Mouse (Mus musculus) cerebellum, adult 11-12 months (tissue): ENCODE data around the gene Pgam5.

Experiments used
- DNase-seq: peaks from one replicate; pipeline ENCODE4 v3.0.0; 2022

The Pgam5 gene

GRCm38 (mm10) chr5:110269141-110270101, at the start of gene Pgam5:
Pgam5 (minus strand) TSS chr5:110269913.
- peak; percentile 86 for DNase-seq

DNA sequence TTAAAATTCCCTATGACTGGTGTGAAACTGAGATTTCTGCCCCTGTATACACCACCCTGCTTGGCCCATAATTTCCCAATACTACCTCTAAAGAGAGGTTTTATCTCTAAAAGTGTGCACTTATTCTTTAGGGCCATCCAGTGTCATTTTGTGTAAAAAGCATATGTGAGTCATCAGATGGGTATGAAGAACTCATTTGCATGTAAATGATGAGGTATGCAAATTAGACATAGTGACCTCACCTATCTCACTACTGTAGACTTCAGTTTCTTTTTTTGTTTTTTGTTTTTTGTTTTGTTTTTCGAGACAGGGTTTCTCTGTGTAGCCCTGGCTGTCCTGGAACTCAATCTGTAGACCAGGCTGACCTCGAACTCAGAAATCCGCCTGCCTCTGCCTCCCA, 43.4 kb upstream of the Pgam5 start:
- DNase-seq: no peak

- peak; percentile 11 for DNase-seq
These were observed 39.1 kb upstream of the Pgam5 start for GRCm38 (mm10) chr5:110308861-110309260.

DNA sequence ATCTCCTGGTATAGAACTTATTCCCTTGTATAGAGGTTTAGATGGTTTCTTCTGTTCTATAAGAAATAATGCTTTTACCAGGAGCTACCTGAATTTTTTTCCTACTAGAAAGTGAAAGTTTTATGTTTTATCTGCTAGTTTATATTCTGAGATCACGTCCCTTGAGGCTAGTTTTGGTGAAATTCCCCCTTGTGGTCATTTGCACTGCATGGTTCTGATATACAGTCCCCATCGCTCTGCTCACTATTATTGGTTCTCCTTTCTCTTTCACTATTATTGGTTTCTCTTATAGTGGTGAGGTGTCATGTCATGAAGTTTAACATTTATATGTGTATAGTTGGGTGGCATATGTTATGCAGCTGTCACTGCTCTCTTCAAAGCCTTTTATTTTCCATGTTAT, 30.9 kb upstream of the Pgam5 start:
- no peak for DNase-seq

GRCm38 (mm10) chr5:110296637-110297036, 26.9 kb upstream of the Pgam5 start:
- no peak for DNase-seq

DNA sequence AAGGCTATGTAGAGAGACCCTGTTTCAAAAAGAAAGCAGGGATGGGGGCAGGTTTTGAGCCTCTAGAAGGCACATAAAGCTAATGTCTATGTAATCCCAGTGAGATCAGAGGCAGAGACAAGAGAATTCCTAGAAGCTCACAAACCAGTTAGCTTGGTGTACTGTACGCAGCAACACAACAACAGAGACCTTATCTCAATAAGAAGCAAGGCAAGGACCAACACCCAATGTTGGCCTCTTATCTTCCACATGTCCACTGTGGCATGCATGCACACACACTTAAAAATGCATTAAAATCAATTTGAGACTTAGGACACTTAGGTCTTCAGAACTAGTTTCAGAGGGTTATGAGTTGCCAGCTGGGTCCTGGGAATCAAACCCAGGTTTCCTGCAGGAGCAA, 21.9 kb upstream of the Pgam5 start:
- DNase-seq: no peak

DNA sequence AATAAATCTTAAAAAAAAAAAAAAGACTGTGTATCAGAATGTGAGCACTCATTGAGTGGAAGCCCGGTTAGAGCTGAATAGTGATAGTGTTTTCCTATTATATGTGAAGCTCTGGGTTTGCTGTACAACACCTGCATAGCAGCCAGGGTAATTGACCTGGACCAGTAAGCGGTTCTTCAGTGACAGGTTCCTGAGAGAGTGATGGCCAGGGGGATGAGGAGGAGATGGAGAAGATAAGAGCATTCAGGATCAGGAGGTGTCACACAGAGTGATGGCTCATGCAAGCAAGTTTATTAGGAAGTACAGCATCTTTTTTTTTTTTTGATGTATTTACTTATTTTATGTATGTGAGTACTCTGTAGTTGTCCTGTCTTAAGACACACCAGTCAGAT, 17.4 kb upstream of the Pgam5 start:
- DNase-seq: no peak

GRCm38 (mm10) chr5:110286446-110287083, 16.9 kb upstream of the Pgam5 start:
- DNase-seq: no peak

GRCm38 (mm10) chr5:110285770-110286445, 16.2 kb upstream of the Pgam5 start, which contains the start of the genes Pxmp2 and Pole:
Pxmp2 (minus strand) TSS chr5:110286186.
Pole (plus strand) TSS chr5:110286306.
- DNase-seq: peak; percentile 80

DNA sequence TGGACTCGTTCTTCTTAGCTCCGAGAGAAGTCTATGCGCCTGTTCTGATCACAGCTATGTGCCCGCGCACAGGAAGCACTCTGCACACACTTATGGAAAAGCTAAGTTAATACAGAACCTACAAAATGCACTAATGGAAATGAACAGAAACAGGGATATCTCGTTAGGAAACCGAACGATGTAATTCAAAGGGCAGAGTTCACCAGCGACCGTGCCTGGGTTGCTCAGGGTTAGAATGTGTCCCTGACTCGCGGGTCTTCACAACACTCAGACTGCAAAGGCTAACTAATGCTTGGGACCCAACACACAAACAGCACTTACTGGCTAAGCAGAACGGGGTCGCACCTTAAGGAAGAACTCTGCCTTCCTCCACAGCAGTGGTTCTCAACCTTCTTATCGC, 15.4 kb upstream of the Pgam5 start:
- DNase-seq: no peak

GRCm38 (mm10) chr5:110284536-110284935, 14.8 kb upstream of the Pgam5 start:
- no peak for DNase-seq

DNA sequence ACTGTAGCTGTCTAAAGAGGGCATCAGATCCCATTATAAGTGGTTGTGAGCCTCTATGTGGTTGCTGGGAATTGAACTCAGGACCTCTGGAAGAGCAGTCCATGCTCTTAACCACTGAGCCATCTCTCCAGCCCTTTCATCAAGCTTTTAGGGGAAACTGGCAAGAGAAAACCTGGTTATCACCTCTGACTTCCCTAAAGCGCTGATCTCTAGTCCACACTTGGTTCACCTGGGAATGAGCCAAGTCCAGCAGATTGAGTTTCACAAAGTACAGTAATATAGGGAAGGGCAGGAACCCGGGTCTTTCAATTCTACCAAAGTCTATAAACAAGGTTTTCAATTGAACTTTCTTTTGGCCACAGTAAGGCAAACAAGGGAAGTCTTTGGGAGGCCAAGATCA, 12.3 kb upstream of the Pgam5 start:
- no peak for DNase-seq

- DNase-seq: no peak
These were observed 7.2 kb upstream of the Pgam5 start for GRCm38 (mm10) chr5:110276910-110277309.

DNA sequence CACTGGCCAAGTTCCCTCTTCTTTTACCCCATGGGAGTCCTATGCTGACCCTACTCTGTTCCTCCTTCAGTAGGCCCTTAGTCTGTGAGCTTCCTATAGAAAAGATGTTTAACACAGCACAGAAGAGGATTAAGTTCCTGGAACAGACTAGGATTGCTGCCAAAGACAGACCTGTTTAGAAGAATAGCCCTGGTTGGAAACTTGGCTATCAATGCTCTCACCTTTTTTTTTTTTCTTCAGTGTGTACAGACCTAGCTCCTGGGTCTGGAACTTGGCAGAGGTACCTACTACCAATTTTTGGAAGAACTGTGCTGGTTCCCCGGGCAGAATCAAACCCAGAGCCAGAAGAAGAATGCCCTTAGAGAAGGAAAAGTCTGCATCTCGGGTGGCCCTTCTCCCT, 6.7 kb upstream of the Pgam5 start:
- no peak for DNase-seq

GRCm38 (mm10) chr5:110274846-110275245, 5.1 kb upstream of the Pgam5 start:
- DNase-seq: no peak

DNA sequence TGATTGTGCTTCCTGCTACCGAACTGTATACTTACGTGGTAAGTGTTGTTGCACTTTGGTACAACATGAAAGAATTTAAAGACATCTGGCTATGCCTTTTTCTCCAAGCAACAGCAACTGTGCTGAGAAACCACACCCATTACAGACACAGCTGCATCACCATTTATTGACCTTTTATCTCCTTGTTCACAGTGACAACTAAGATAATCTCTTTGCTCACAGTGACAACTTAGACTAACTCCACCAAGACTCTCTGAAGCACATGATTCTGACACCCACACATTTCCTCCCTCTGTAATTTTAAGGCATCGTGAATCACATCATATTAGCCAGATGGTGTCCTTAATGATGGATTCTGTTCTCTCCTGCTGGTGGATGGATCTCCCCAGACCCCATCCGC, 4.4 kb upstream of the Pgam5 start:
- DNase-seq: no peak

DNA sequence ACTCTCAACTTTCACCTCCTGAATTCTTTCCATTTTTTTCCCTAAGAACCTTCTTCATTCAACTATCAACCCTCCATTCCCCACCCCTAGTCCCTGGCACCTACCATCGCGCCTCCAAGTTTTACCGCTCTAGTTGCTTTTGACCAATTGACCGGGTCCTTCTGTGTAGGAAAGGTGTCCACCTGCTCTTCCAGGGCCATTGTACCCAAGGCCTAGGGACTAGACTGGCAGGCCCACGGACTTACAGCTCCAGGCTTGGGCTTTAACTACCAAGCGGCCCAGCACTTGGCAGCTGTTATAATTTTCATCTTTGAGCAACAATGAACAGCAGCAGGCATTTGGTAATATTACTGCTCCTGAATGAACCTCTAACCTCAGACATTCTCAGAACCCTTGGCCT, 529 bp upstream of the Pgam5 start:
- peak; percentile 29 for DNase-seq

- no peak for DNase-seq
These were observed 2.8 kb downstream of the Pgam5 start for GRCm38 (mm10) chr5:110266941-110267340.

DNA sequence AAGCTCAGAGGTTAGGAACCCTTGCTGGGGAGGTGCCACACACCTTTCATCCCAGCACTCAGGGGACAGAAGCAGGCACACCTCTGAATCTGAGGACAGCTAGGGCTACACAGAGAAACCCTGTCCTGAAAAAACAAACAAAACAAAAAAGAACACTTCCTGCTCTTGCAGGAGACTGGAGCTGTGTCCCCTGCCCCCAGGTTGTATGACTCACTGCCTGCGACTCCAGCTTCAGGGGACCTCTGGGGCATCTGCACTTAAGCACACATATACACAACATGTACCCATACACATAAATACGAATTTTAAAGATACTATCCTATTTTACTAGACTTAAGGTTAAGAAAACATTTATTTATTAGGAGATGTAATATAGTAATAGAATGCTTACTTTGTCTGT, 25.6 kb downstream of the Pgam5 start:
- no peak for DNase-seq

DNA sequence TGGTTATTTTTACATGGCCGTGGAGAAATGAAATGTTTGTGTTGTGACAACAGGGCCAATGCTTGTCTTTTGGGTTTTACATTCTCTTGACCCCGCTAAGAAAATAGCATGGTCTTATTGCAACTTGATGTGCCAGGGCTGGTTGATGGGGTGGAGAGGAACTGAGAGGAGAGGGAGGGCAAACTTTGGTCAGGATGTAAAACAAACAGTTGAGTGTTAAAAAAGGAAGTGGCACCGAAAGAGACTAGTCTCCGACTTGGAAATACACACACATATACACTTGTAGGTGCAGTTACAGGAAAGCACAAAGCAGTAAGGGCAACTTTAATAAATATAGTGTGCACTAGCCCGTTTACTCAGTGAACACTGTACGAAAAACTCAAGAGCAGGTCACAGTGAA, 37.4 kb downstream of the Pgam5 start:
- DNase-seq: no peak

DNA sequence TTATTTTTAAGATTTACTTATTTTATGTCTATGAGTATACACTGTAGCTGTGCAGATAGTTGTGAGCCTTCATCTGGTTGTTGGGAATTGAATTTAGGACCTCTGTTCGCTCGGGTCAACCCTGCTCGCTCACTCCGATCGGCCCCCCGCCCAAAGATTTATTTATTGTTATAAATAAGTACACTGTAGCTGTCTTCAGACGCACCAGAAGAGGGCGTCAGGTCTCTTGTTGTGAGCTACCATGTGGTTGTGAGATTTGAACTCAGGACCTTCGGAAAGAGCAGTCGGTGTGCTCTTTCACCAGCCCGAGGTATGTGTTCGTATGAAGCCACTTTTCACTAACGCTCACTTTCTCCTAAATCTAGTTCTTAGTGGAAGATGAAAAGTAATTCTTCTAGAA, 38.1 kb downstream of the Pgam5 start:
- DNase-seq: no peak

- peak; percentile 90 for DNase-seq
These were observed 38.8 kb downstream of the Pgam5 start, which contains the start of gene Ankle2 for GRCm38 (mm10) chr5:110230780-110231461. Ankle2 (plus strand) TSS chr5:110231004.

DNA sequence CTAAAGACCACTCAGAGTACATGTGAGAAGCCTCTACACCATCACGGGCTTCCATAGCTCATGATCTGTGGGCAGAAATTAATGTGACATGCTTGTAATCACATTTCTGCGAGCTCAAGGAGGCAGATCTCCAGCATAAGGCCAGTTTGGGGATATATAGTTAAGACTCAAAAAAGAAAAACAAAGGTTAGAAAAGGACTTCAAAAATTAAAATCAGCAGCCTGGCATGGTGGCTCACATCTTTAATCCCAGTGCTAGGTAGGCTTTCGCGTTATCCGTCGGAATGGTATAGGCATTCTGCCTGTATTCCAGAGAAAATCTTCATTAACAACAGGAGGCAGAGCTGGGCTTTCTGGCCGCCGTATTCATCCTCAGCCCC, 39.3 kb downstream of the Pgam5 start:
- DNase-seq: no peak
